Mouse (Mus musculus): ENCODE results near the gene Trat1. TPM values are rescaled to one million over a fixed set of nuclear protein-coding genes. Genes with fewer than 3 reads are reported as not detected.

The Trat1 gene
- total RNA-seq, 2 experiments from 2014 or later: 0.18 to 0.20 TPM

- DNase-seq (ENCODE audit: low spot score in 2 of 2): no peak
Measured at GRCm38 (mm10) chr16:48736890-48737289, 34.9 kb downstream of the Trat1 start.

DNA sequence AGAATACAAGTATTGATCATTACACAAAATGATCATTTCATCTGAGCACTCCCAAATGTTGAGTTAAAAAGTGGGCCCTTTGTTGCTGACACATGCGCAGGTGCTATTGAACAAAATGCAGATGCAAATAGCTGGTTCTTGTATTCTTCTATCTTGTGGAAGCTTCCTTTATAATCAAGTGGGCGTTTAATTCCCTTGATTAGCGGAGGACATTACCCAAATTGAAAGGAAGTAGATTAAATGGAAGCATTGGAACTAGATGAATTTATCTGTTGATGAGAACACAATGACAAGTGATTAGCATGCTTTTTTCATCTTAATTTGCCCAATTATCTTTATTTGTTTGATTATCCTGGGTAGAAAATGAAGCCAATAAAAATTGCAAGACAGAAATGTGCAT is 51.6 kb downstream of the Trat1 start:
- DNase-seq (ENCODE audit: low spot score in 2 of 2): no peak
- intact Hi-C loops (cut with DNase I): no loop called here

More at GRCm38 (mm10) chr16:48736890-48737289, 34.9 kb downstream of the Trat1 start:
- intact Hi-C loops (cut with DNase I): no loop called here

DNA sequence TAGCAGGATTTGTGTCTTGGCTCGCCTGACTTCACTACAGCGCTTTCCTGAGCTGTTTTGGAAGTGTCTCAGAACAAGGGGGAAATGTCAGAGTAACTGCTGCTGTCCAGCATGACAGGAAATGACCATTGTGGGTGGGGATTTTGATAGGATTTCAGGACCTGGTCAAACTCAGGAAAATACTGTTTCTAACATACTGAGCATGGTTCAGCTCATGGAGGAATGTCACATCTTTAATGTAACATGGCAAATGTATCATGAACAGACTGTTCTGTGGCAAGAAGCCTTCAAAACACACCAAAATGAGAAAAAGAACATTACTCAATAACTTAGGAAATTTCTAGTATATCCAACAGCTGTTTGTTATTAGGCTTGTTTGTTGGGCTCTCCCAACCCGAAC is 52.1 kb downstream of the Trat1 start:
- intact Hi-C loops (cut with DNase I): no loop called here
- no peak for DNase-seq (ENCODE audit: low spot score in 2 of 2)

DNA sequence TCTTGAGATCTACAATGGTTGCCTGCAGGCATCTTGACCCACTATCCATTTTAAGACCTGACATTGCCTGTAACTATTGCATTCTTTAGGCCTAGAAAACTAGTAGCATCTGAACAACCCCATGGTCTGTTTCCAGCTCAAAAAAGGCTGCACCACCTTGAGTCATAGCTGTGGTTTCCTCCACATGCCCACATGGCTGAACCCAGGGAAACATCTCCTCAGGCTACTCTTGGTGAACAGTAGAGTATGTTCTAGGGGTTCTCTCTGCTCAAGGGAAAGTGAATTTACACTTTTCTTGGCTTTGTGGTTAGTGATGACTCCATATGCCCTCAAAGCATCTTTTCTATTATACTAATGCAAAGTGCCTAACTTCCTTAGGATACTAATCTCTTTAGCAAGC is 55.5 kb downstream of the Trat1 start:
- DNase-seq (ENCODE audit: low spot score in 2 of 2): no peak
- intact Hi-C loops (cut with DNase I): no loop called here

GRCm38 (mm10) chr16:48701896-48702295 is 69.9 kb downstream of the Trat1 start:
- intact Hi-C loops (cut with DNase I): no loop called here
- DNase-seq (ENCODE audit: low spot score in 2 of 2): no peak

Other genes with a start within 250 kb of the Trat1 start
- not detected for gene Retnlb, start 44.8 kb upstream of the Trat1 start, total RNA-seq (2021)
- gene Retnla, start 70.5 kb upstream of the Trat1 start, total RNA-seq (2021): not detected
- not detected for gene Retnlg, start 100.6 kb upstream of the Trat1 start, total RNA-seq (2021)
- 10 to 100 TPM; 69.9 to 81.4 TPM for gene Dzip3, start 222.1 kb upstream of the Trat1 start, total RNA-seq (2021)
- 1 to 10 TPM; 2.4 TPM for gene Cip2a, start 222.2 kb upstream of the Trat1 start, total RNA-seq (2021)

Data from left cerebral cortex, postnatal 36 days (tissue).